Mouse (Mus musculus): ENCODE data around the gene Cask. TPM values are rescaled to one million over a fixed set of nuclear protein-coding genes. Genes with fewer than 3 reads are reported as not detected.
"Not testable (repeated sequence)": the region's sequence is repeated elsewhere in the genome, so short reads cannot be mapped to it uniquely, and the experiment has no call there.

The Cask gene
- polyA plus RNA-seq, 1 experiment from 2014 or later = 22.8 TPM

GRCm38 (mm10) chrX:13845858-13846652 is 5.1 kb downstream of the Cask start:
- no peaks in the 10 kb centered on the region for H3K36me3 ChIP-seq (ENCODE audit: control insufficient read depth, insufficient read depth, low read length)
- peak overlapping the region; percentile 57 for H3K4me3 ChIP-seq (ENCODE audit: low read length)
- H3K4me2 ChIP-seq (replicated peaks; ENCODE audit: low read depth, low read length) = peak overlapping the region; percentile 39
- peak overlapping the region; percentile 77 for H3K27ac ChIP-seq (ENCODE audit: low read depth, low read length)
- H3K9ac ChIP-seq (ENCODE audit: low read depth, low read length) = peak overlapping the region; percentile 78
- H3K4me1 ChIP-seq (ENCODE audit: control insufficient read depth, insufficient read depth, low read length) = no peaks in the 10 kb centered on the region
- WGBS = 41% methylated on average over 69 of the region's 100 CpGs
- no peaks in the 10 kb centered on the region for H3K9me3 ChIP-seq (ENCODE audit: control insufficient read depth, low read length)
- no peaks in the 10 kb centered on the region for H3K27me3 ChIP-seq (ENCODE audit: control insufficient read depth, insufficient read depth, low read length)
- peak; percentile 79 for ATAC-seq (ENCODE audit: low FRiP score, low TSS enrichment)

GRCm38 (mm10) chrX:13845141-13845857 is 5.9 kb downstream of the Cask start:
- no peaks in the 10 kb centered on the region for H3K36me3 ChIP-seq (ENCODE audit: control insufficient read depth, insufficient read depth, low read length)
- H3K4me1 ChIP-seq (ENCODE audit: control insufficient read depth, insufficient read depth, low read length) = no peaks in the 10 kb centered on the region
- H3K27me3 ChIP-seq (ENCODE audit: control insufficient read depth, insufficient read depth, low read length) = no peaks in the 10 kb centered on the region
- peak overlapping the region; percentile 78 for H3K9ac ChIP-seq (ENCODE audit: low read depth, low read length)
- 27% methylated on average over 22 of the region's 22 CpGs for WGBS
- H3K4me3 ChIP-seq (ENCODE audit: low read length) = peak overlapping the region; percentile 57
- H3K4me2 ChIP-seq (replicated peaks; ENCODE audit: low read depth, low read length) = peak overlapping the region; percentile 39
- H3K27ac ChIP-seq (ENCODE audit: low read depth, low read length) = 0 out of 2 replicates have a peak overlapping the region, but pooled peaks have one; percentile 37
- H3K9me3 ChIP-seq (ENCODE audit: control insufficient read depth, low read length) = no peaks in the 10 kb centered on the region
- no peak for ATAC-seq (ENCODE audit: low FRiP score, low TSS enrichment)

- Histone ChIP-seq H3K9me3 (ENCODE audit: control insufficient read depth, low read length) (no peaks in the 10 kb centered on the region), H3K9ac (ENCODE audit: low read depth, low read length) (no peak overlapping the region), H3K27ac (ENCODE audit: low read depth, low read length) (no peak overlapping the region), H3K36me3 (ENCODE audit: control insufficient read depth, insufficient read depth, low read length) (no peaks in the 10 kb centered on the region), H3K4me1 (ENCODE audit: control insufficient read depth, insufficient read depth, low read length) (no peaks in the 10 kb centered on the region), H3K4me3 (ENCODE audit: low read length) (no peak overlapping the region), H3K27me3 (ENCODE audit: control insufficient read depth, insufficient read depth, low read length) (no peaks in the 10 kb centered on the region), H3K4me2 (replicated peaks; ENCODE audit: low read depth, low read length) (no peak overlapping the region)
- WGBS = 82% methylated on average over 1 of the region's 1 CpGs
- ATAC-seq (ENCODE audit: low FRiP score, low TSS enrichment) = no peak
Measured at GRCm38 (mm10) chrX:13822792-13823191, 28.4 kb downstream of the Cask start.

- 72% methylated on average over 2 of the region's 2 CpGs for WGBS
- Histone ChIP-seq H3K27me3 (ENCODE audit: control insufficient read depth, insufficient read depth, low read length) (no peaks in the 10 kb centered on the region), H3K4me1 (ENCODE audit: control insufficient read depth, insufficient read depth, low read length) (no peaks in the 10 kb centered on the region), H3K9me3 (ENCODE audit: control insufficient read depth, low read length) (no peaks in the 10 kb centered on the region), H3K4me2 (replicated peaks; ENCODE audit: low read depth, low read length) (no peak overlapping the region), H3K4me3 (ENCODE audit: low read length) (no peak overlapping the region), H3K36me3 (ENCODE audit: control insufficient read depth, insufficient read depth, low read length) (no peaks in the 10 kb centered on the region), H3K27ac (ENCODE audit: low read depth, low read length) (no peak overlapping the region), H3K9ac (ENCODE audit: low read depth, low read length) (no peak overlapping the region)
- no peak for ATAC-seq (ENCODE audit: low FRiP score, low TSS enrichment)
Measured at GRCm38 (mm10) chrX:13798754-13799153, 52.4 kb downstream of the Cask start.

GRCm38 (mm10) chrX:13765672-13766071 is 85.5 kb downstream of the Cask start:
- Histone ChIP-seq H3K4me2 (replicated peaks; ENCODE audit: low read depth, low read length) (no peak overlapping the region), H3K4me1 (ENCODE audit: control insufficient read depth, insufficient read depth, low read length) (no peaks in the 10 kb centered on the region), H3K36me3 (ENCODE audit: control insufficient read depth, insufficient read depth, low read length) (no peaks in the 10 kb centered on the region), H3K4me3 (ENCODE audit: low read length) (no peak overlapping the region), H3K9ac (ENCODE audit: low read depth, low read length) (no peak overlapping the region), H3K27me3 (ENCODE audit: control insufficient read depth, insufficient read depth, low read length) (no peaks in the 10 kb centered on the region), H3K27ac (ENCODE audit: low read depth, low read length) (no peak overlapping the region), H3K9me3 (ENCODE audit: control insufficient read depth, low read length) (no peaks in the 10 kb centered on the region)
- ATAC-seq (ENCODE audit: low FRiP score, low TSS enrichment) = no peak
- 94% methylated on average over 1 of the region's 1 CpGs for WGBS

GRCm38 (mm10) chrX:13765024-13765423 is 86.1 kb downstream of the Cask start:
- Histone ChIP-seq H3K9ac (ENCODE audit: low read depth, low read length) (no peak overlapping the region), H3K4me2 (replicated peaks; ENCODE audit: low read depth, low read length) (no peak overlapping the region), H3K4me3 (ENCODE audit: low read length) (no peak overlapping the region), H3K9me3 (ENCODE audit: control insufficient read depth, low read length) (no peaks in the 10 kb centered on the region), H3K27ac (ENCODE audit: low read depth, low read length) (no peak overlapping the region), H3K27me3 (ENCODE audit: control insufficient read depth, insufficient read depth, low read length) (no peaks in the 10 kb centered on the region), H3K4me1 (ENCODE audit: control insufficient read depth, insufficient read depth, low read length) (no peaks in the 10 kb centered on the region), H3K36me3 (ENCODE audit: control insufficient read depth, insufficient read depth, low read length) (no peaks in the 10 kb centered on the region)
- 80% methylated on average over 1 of the region's 1 CpGs for WGBS
- no peak for ATAC-seq (ENCODE audit: low FRiP score, low TSS enrichment)

- Histone ChIP-seq H3K4me1 (ENCODE audit: control insufficient read depth, insufficient read depth, low read length) (no peaks in the 10 kb centered on the region), H3K9ac (ENCODE audit: low read depth, low read length) (no peak overlapping the region), H3K27me3 (ENCODE audit: control insufficient read depth, insufficient read depth, low read length) (no peaks in the 10 kb centered on the region), H3K4me3 (ENCODE audit: low read length) (no peak overlapping the region), H3K4me2 (replicated peaks; ENCODE audit: low read depth, low read length) (no peak overlapping the region), H3K36me3 (ENCODE audit: control insufficient read depth, insufficient read depth, low read length) (no peaks in the 10 kb centered on the region), H3K27ac (ENCODE audit: low read depth, low read length) (no peak overlapping the region), H3K9me3 (ENCODE audit: control insufficient read depth, low read length) (no peaks in the 10 kb centered on the region)
- no peak for ATAC-seq (ENCODE audit: low FRiP score, low TSS enrichment)
- WGBS = 41% methylated on average over 3 of the region's 3 CpGs
Measured at GRCm38 (mm10) chrX:13757279-13758005, 93.7 kb downstream of the Cask start.

- Histone ChIP-seq H3K4me3 (ENCODE audit: low read length) (no peak overlapping the region), H3K4me1 (ENCODE audit: control insufficient read depth, insufficient read depth, low read length) (no peaks in the 10 kb centered on the region), H3K36me3 (ENCODE audit: control insufficient read depth, insufficient read depth, low read length) (no peaks in the 10 kb centered on the region), H3K4me2 (replicated peaks; ENCODE audit: low read depth, low read length) (no peak overlapping the region), H3K27ac (ENCODE audit: low read depth, low read length) (no peak overlapping the region), H3K9me3 (ENCODE audit: control insufficient read depth, low read length) (no peaks in the 10 kb centered on the region), H3K27me3 (ENCODE audit: control insufficient read depth, insufficient read depth, low read length) (no peaks in the 10 kb centered on the region), H3K9ac (ENCODE audit: low read depth, low read length) (no peak overlapping the region)
- ATAC-seq (ENCODE audit: low FRiP score, low TSS enrichment) = no peak
- WGBS = 82% methylated on average over 2 of the region's 2 CpGs
Measured at GRCm38 (mm10) chrX:13741110-13741509, 110.1 kb downstream of the Cask start.

GRCm38 (mm10) chrX:13730785-13731184 is 120.4 kb downstream of the Cask start:
- not testable (repeated sequence) for H3K27ac ChIP-seq (ENCODE audit: low read depth, low read length); H3K9me3 ChIP-seq (ENCODE audit: control insufficient read depth, low read length); H3K27me3 ChIP-seq (ENCODE audit: control insufficient read depth, insufficient read depth, low read length); H3K4me2 ChIP-seq (replicated peaks; ENCODE audit: low read depth, low read length); H3K36me3 ChIP-seq (ENCODE audit: control insufficient read depth, insufficient read depth, low read length); ATAC-seq (ENCODE audit: low FRiP score, low TSS enrichment); H3K4me3 ChIP-seq (ENCODE audit: low read length); H3K9ac ChIP-seq (ENCODE audit: low read depth, low read length); H3K4me1 ChIP-seq (ENCODE audit: control insufficient read depth, insufficient read depth, low read length)

All from kidney, embryonic 14.5 days (tissue).